ENCODE assay signal across 19 mouse cellular contexts in genomic region chr4:3236148-3236779, GRCm38 (mm10). TPM values are rescaled to one million over a fixed set of nuclear protein-coding genes. Genes with fewer than 3 reads are reported as not detected.
A peak's percentile ranks its signal among the peaks of the same experiment; 100 is the strongest.
DNase-seq lines count a peak whose midpoint lies in the region; ATAC-seq and TF ChIP-seq lines count a peak whose summit lies in the region.
"Not testable (repeated sequence)": the region's sequence is repeated elsewhere in the genome, so short reads cannot be mapped to it uniquely, and the experiment has no call there.
"Had no signal": no experiment of that assay in that cellular context is flagged by ENCODE, and none has a peak within 500 bp of the region (broad histone marks: within the 10 kb centered on the region; RNA-seq: fewer than 3 reads in every experiment).

No protein-coding gene starts in this region.

- not testable (repeated sequence) for H3K27me3 ChIP-seq in forebrain, embryonic 11.5 days (ENCODE audit: control insufficient read depth, insufficient read depth, low read length); heart, embryonic 11.5 days (ENCODE audit: control insufficient read depth, insufficient read depth, low read length); hindbrain, embryonic 12.5 days; kidney, embryonic 14.5 days (ENCODE audit: control insufficient read depth, insufficient read depth, low read length); liver, embryonic 12.5 days (replicated peaks); lung, embryonic 16.5 days (ENCODE audit: control insufficient read depth, insufficient read depth, low read depth, low read length); midbrain, embryonic 15.5 days (replicated peaks); stomach, postnatal 0 days (ENCODE audit: control insufficient read depth, insufficient read depth, low read length)

- WGBS in forebrain, embryonic 11.5 days: 25% methylated on average over 2 of the region's 2 CpGs
- 21% methylated on average over 2 of the region's 2 CpGs for WGBS in heart, embryonic 11.5 days (ENCODE audit: insufficient replicate concordance)
- WGBS in hindbrain, embryonic 12.5 days: 20% methylated on average over 2 of the region's 2 CpGs
- WGBS in kidney, embryonic 14.5 days: 34% methylated on average over 2 of the region's 2 CpGs
- WGBS in liver, embryonic 12.5 days (ENCODE audit: insufficient replicate concordance): 13% methylated on average over 2 of the region's 2 CpGs
- WGBS in lung, embryonic 16.5 days: 27% methylated on average over 2 of the region's 2 CpGs
- 22% methylated on average over 2 of the region's 2 CpGs for WGBS in midbrain, embryonic 15.5 days
- WGBS in stomach, postnatal 0 days: 30% methylated on average over 2 of the region's 2 CpGs

- not testable (repeated sequence) for H3K4me3 ChIP-seq in forebrain, embryonic 11.5 days (ENCODE audit: low read depth, low read length); heart, embryonic 11.5 days (ENCODE audit: low read depth, low read length); hindbrain, embryonic 12.5 days; kidney, embryonic 14.5 days (ENCODE audit: low read length); liver, embryonic 12.5 days; lung, embryonic 16.5 days (ENCODE audit: low read length); midbrain, embryonic 15.5 days; stomach, postnatal 0 days (ENCODE audit: low read depth, low read length)

- not testable (repeated sequence) for TF ChIP-seq EP300 in stomach, postnatal 0 days (optimal IDR thresholded peaks at IDR 0.05)

- H3K4me1 ChIP-seq in forebrain, embryonic 11.5 days (replicated peaks; ENCODE audit: control insufficient read depth, insufficient read depth, low read length); heart, embryonic 11.5 days (ENCODE audit: control insufficient read depth, insufficient read depth, low read length); hindbrain, embryonic 12.5 days; kidney, embryonic 14.5 days (ENCODE audit: control insufficient read depth, insufficient read depth, low read length); liver, embryonic 12.5 days; lung, embryonic 16.5 days (replicated peaks; ENCODE audit: control insufficient read depth, insufficient read depth, low read length); midbrain, embryonic 15.5 days; stomach, postnatal 0 days (replicated peaks; ENCODE audit: control insufficient read depth, insufficient read depth): not testable (repeated sequence)

- ATAC-seq in forebrain, embryonic 11.5 days (replicated peaks; ENCODE audit: low FRiP score): 0 out of 2 replicates have a peak, but pooled peaks have one; percentile 58
- peak; percentile 64 for ATAC-seq in heart, embryonic 11.5 days (replicated peaks; ENCODE audit: insufficient number of reproducible peaks, low FRiP score, low TSS enrichment)
- peak; percentile 47; the same call in 1 of the 2 replicates for ATAC-seq in hindbrain, embryonic 12.5 days (ENCODE audit: low FRiP score)
- peak; percentile 26; the same call in 1 of the 2 replicates for ATAC-seq in kidney, embryonic 14.5 days (ENCODE audit: low FRiP score, low TSS enrichment)
- ATAC-seq in liver, embryonic 12.5 days: peak; percentile 55
- 0 out of 2 replicates have a peak, but pooled peaks have one; percentile 19 for ATAC-seq in lung, embryonic 16.5 days (ENCODE audit: low read depth)
- ATAC-seq in midbrain, embryonic 15.5 days (replicated peaks): peak; percentile 63; the same call in 1 of the 2 replicates
- peak; percentile 45; the same call in 1 of the 2 replicates for ATAC-seq in stomach, postnatal 0 days (ENCODE audit: low FRiP score, low TSS enrichment)

- H3K9ac ChIP-seq in forebrain, embryonic 11.5 days (ENCODE audit: low read length); heart, embryonic 11.5 days (ENCODE audit: low read depth, low read length); hindbrain, embryonic 12.5 days; kidney, embryonic 14.5 days (ENCODE audit: low read depth, low read length); liver, embryonic 12.5 days; lung, embryonic 16.5 days (ENCODE audit: low read length); midbrain, embryonic 15.5 days; stomach, postnatal 0 days (ENCODE audit: low read length): not testable (repeated sequence)

- TF ChIP-seq CTCF in stomach, postnatal 0 days (IDR thresholded peaks at IDR 0.05; ENCODE audit: low read depth): not testable (repeated sequence)

- H3K4me2 ChIP-seq in forebrain, embryonic 11.5 days (ENCODE audit: low read depth, low read length, severe bottlenecking); heart, embryonic 11.5 days; hindbrain, embryonic 12.5 days (replicated peaks); kidney, embryonic 14.5 days (replicated peaks; ENCODE audit: low read depth, low read length); liver, embryonic 12.5 days; lung, embryonic 16.5 days (ENCODE audit: low read depth, low read length); midbrain, embryonic 15.5 days; stomach, postnatal 0 days (replicated peaks; ENCODE audit: low read depth): not testable (repeated sequence)

- peaks cover 21% of the 10 kb centered on the region for H3K9me3 ChIP-seq in forebrain, embryonic 11.5 days (ENCODE audit: control insufficient read depth, low read length)
- not testable (repeated sequence) for H3K9me3 ChIP-seq in heart, embryonic 11.5 days (replicated peaks; ENCODE audit: control insufficient read depth, low read length); kidney, embryonic 14.5 days (ENCODE audit: control insufficient read depth, low read length); liver, embryonic 12.5 days (replicated peaks); lung, embryonic 16.5 days (ENCODE audit: control insufficient read depth, low read length); midbrain, embryonic 15.5 days; stomach, postnatal 0 days (ENCODE audit: control insufficient read depth, low read length)
- H3K9me3 ChIP-seq in hindbrain, embryonic 12.5 days (replicated peaks): peaks cover 23% of the 10 kb centered on the region

- not testable (repeated sequence) for H3K36me3 ChIP-seq in forebrain, embryonic 11.5 days (ENCODE audit: control insufficient read depth, insufficient read depth, low read length); heart, embryonic 11.5 days (ENCODE audit: control insufficient read depth, insufficient read depth, low read length); hindbrain, embryonic 12.5 days; kidney, embryonic 14.5 days (ENCODE audit: control insufficient read depth, insufficient read depth, low read length); liver, embryonic 12.5 days; lung, embryonic 16.5 days (ENCODE audit: control insufficient read depth, insufficient read depth, low read length); midbrain, embryonic 15.5 days (replicated peaks); stomach, postnatal 0 days (ENCODE audit: control insufficient read depth, insufficient read depth, low read length)

- H3K27ac ChIP-seq in forebrain, embryonic 11.5 days (ENCODE audit: low read depth, low read length); heart, embryonic 11.5 days (ENCODE audit: low read depth, low read length); hindbrain, embryonic 12.5 days; kidney, embryonic 14.5 days (ENCODE audit: low read depth, low read length); liver, embryonic 12.5 days; lung, embryonic 16.5 days (ENCODE audit: low read length); midbrain, embryonic 15.5 days; stomach, postnatal 0 days (replicated peaks): not testable (repeated sequence)

- not testable (repeated sequence) for DNase-seq in forebrain, embryonic 11.5 days (ENCODE audit: low spot score); stomach, postnatal 0 days (ENCODE audit: low spot score)

RNA-seq across cellular contexts. Expression of gene Vmn1r3, which starts 51.1 kb away (rescaled TPM):
- not detected in 2 replicates for polyA plus RNA-seq in forebrain, embryonic 11.5 days (2014; fragmentation: Nextera tagmentation; extraction: Ambion mirVana)
- not detected in 2 replicates for polyA plus RNA-seq in heart, embryonic 11.5 days (2014; fragmentation: Nextera tagmentation; extraction: Ambion mirVana)
- not detected in 2 replicates for polyA plus RNA-seq in hindbrain, embryonic 12.5 days (2016; fragmentation: Nextera tagmentation; extraction: Ambion mirVana)
- not detected in 2 replicates for polyA plus RNA-seq in kidney, embryonic 14.5 days (2014; fragmentation: Nextera tagmentation; extraction: Ambion mirVana)
- polyA plus RNA-seq in liver, embryonic 12.5 days (2016; fragmentation: Nextera tagmentation; extraction: Ambion mirVana): not detected in 2 replicates
- not detected in 2 replicates for polyA plus RNA-seq in lung, embryonic 16.5 days (2015; fragmentation: Nextera tagmentation; extraction: Ambion mirVana)
- polyA plus RNA-seq in midbrain, embryonic 15.5 days (2015; fragmentation: Nextera tagmentation; extraction: Ambion mirVana): not detected in 2 replicates
- not detected in 2 replicates for polyA plus RNA-seq in stomach, postnatal 0 days (2015; fragmentation: Nextera tagmentation; extraction: Ambion mirVana)
- polyA plus RNA-seq: activated CD4-positive, CD25-positive, alpha-beta regulatory T cell, adult 4 months; C2C12; cortical plate, adult 2 months; embryonic facial prominence, embryonic 10.5 days; forebrain, embryonic 16.5 days; heart, adult 2 months; hindbrain, embryonic 10.5 days; intestine, embryonic 15.5 days; limb, embryonic 14.5 days; lung, adult 2 months; neural tube, embryonic 12.5 days had no signal
